Comparison of ENCODE assay signal across 8 mouse cellular contexts in the genomic region with DNA sequence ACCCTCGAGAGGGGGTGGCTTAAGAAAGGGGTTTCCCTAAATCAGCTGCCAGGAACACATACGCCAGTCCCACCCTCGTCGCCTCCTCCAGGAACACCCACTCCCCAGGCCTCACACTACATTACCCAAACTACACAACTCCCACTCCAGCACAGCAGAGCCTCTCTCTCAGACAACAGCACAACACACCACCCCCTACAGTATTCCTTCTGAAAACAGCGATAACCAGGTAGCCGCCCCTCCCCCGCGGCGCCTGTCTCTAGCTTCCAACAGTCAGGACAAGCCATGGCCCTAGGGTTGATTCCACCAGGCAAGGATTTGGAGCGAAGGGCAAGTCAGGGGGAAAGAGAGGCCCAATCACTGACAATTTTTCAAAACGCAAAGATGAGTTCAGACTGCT. TPM values are rescaled to one million over a fixed set of nuclear protein-coding genes. Genes with fewer than 3 reads are reported as not detected.
DNase-seq lines count a peak whose midpoint lies in the region; ATAC-seq and TF ChIP-seq lines count a peak whose summit lies in the region.

No protein-coding gene starts in this region.

- TF ChIP-seq CTCF in lung, postnatal 0 days (IDR thresholded peaks at IDR 0.05) = no peak
- no peak for TF ChIP-seq CTCF in left cerebral cortex, adult 2 months (IDR thresholded peaks at IDR 0.05)
- TF ChIP-seq CTCF in midbrain, postnatal 0 days (IDR thresholded peaks at IDR 0.05) = peak; percentile 17; the same call in 1 of the 2 replicates

- no peak for DNase-seq in lung, postnatal 0 days (ENCODE audit: low spot score)
- DNase-seq in lung, postnatal 14 days = no peak
- DNase-seq in left cerebral cortex, adult 2 months (ENCODE audit: extremely low spot score in 1 of 2, low spot score in 2 of 2) = peak; percentile 37 to 38
- peak; percentile 51 for DNase-seq in midbrain, postnatal 0 days (ENCODE audit: low spot score)
- no peak for DNase-seq in c-Kit-positive CD71-positive TER-119-positive erythroid progenitor cells, embryonic 14.5 days (ENCODE audit: low spot score)
- DNase-seq in gastrocnemius, adult 18-20 months (ENCODE audit: low spot score) = no peak

- peaks cover 2% of the 10 kb centered on the region; the same call in 1 of the 2 replicates for H3K27me3 ChIP-seq in lung, postnatal 0 days (replicated peaks; ENCODE audit: insufficient read depth, low read length)
- peaks cover 18% of the 10 kb centered on the region for H3K27me3 ChIP-seq in forebrain, embryonic 12.5 days
- H3K27me3 ChIP-seq in midbrain, postnatal 0 days (ENCODE audit: insufficient read depth, low read length) = no peaks in the 10 kb centered on the region

- H3K4me3 ChIP-seq in lung, postnatal 0 days (ENCODE audit: low read depth, low read length) = peak overlapping the region; percentile 50; the same call in 1 of the 2 replicates
- H3K4me3 ChIP-seq in forebrain, embryonic 12.5 days (replicated peaks) = peak overlapping the region; percentile 82
- H3K4me3 ChIP-seq in left cerebral cortex, adult 2 months = peak overlapping the region; percentile 78
- H3K4me3 ChIP-seq in midbrain, postnatal 0 days (ENCODE audit: low read depth, low read length) = peak overlapping the region; percentile 66

- intact Hi-C loops in left cerebral cortex, adult 2 months (cut with DNase I) = loop anchor here (2.0 to 5.0 kb wide), 2 partner anchors 72 to 170 kb away; no protein-coding TSS in a partner anchor

- H3K4me1 ChIP-seq in lung, postnatal 0 days (ENCODE audit: insufficient read depth, low read depth, low read length) = peaks cover 6% of the 10 kb centered on the region
- peaks cover 22% of the 10 kb centered on the region for H3K4me1 ChIP-seq in forebrain, embryonic 12.5 days
- 0 out of 2 replicates have a peak, but pooled peaks cover 6% of the 10 kb centered on the region for H3K4me1 ChIP-seq in midbrain, postnatal 0 days (ENCODE audit: insufficient read depth, low read length)

- H3K36me3 ChIP-seq in lung, postnatal 0 days (ENCODE audit: insufficient read depth, low read length) = no peaks in the 10 kb centered on the region
- H3K36me3 ChIP-seq in forebrain, embryonic 12.5 days (replicated peaks) = no peaks in the 10 kb centered on the region
- no peaks in the 10 kb centered on the region for H3K36me3 ChIP-seq in midbrain, postnatal 0 days (ENCODE audit: insufficient read depth, low read length)

- peak overlapping the region; percentile 89 for H3K4me2 ChIP-seq in lung, postnatal 0 days (replicated peaks; ENCODE audit: low read depth, low read length)
- H3K4me2 ChIP-seq in forebrain, embryonic 12.5 days = peak overlapping the region; percentile 92
- peak overlapping the region; percentile 72 for H3K4me2 ChIP-seq in midbrain, postnatal 0 days (ENCODE audit: low read depth, low read length, poor library complexity, severe bottlenecking)

- WGBS in lung, postnatal 0 days = 19% methylated on average over 11 of the region's 11 CpGs
- 8% methylated on average over 11 of the region's 11 CpGs for WGBS in forebrain, embryonic 12.5 days
- 5% methylated on average over 11 of the region's 11 CpGs for WGBS in midbrain, postnatal 0 days

- no peak overlapping the region for H3K27ac ChIP-seq in lung, postnatal 0 days (ENCODE audit: low read length)
- no peak overlapping the region for H3K27ac ChIP-seq in forebrain, embryonic 12.5 days
- peak overlapping the region; percentile 97 for H3K27ac ChIP-seq in left cerebral cortex, adult 2 months
- H3K27ac ChIP-seq in midbrain, postnatal 0 days (ENCODE audit: low read depth, low read length) = no peak overlapping the region

- ATAC-seq in lung, postnatal 0 days = no peak
- no peak for ATAC-seq in forebrain, embryonic 12.5 days (ENCODE audit: low FRiP score)
- peak; percentile 66; the same call in 1 of the 2 replicates for ATAC-seq in midbrain, postnatal 0 days (ENCODE audit: low FRiP score)
- ATAC-seq in megakaryocyte-erythroid progenitor cell, adult 5-6 weeks (replicated peaks; ENCODE audit: low FRiP score, low TSS enrichment, poor library complexity, severe bottlenecking) = no peak

- H3K9ac ChIP-seq in lung, postnatal 0 days (replicated peaks; ENCODE audit: low read depth) = no peak overlapping the region
- 0 out of 2 replicates have a peak overlapping the region, but pooled peaks have one; percentile 74 for H3K9ac ChIP-seq in forebrain, embryonic 12.5 days
- peak overlapping the region; percentile 95 for H3K9ac ChIP-seq in midbrain, postnatal 0 days (replicated peaks; ENCODE audit: low read length, poor library complexity, severe bottlenecking)

- no peak for TF ChIP-seq EP300 in lung, postnatal 0 days (IDR thresholded peaks at IDR 0.05)

- H3K9me3 ChIP-seq in lung, postnatal 0 days (ENCODE audit: low read length) = no peaks in the 10 kb centered on the region
- no peaks in the 10 kb centered on the region for H3K9me3 ChIP-seq in forebrain, embryonic 12.5 days
- H3K9me3 ChIP-seq in midbrain, postnatal 0 days (ENCODE audit: low read length) = no peaks in the 10 kb centered on the region

RNA-seq across cellular contexts. Expression of a gene that starts 1.7 kb away (rescaled TPM):
- polyA plus RNA-seq in lung, postnatal 0 days (2015; fragmentation: Nextera tagmentation; extraction: Ambion mirVana) = 12.2 and 13.4 TPM in 2 replicates
- polyA plus RNA-seq in forebrain, embryonic 12.5 days (2016; fragmentation: Nextera tagmentation; extraction: Ambion mirVana) = 588 and 653 TPM in 2 replicates
- 1,000 to 10,000 TPM; 1,445 to 1,455 TPM for total RNA-seq in left cerebral cortex, adult 2 months (2021)
- 1,958 and 2,696 TPM in 2 replicates for total RNA-seq in midbrain, postnatal 0 days (2014; rRNA removed)
- polyA plus RNA-seq in midbrain, postnatal 0 days (2015; fragmentation: Nextera tagmentation; extraction: Ambion mirVana) = 3,970 and 4,135 TPM in 2 replicates
- not detected in 2 replicates for total RNA-seq in megakaryocyte-erythroid progenitor cell, adult 5-6 weeks (2014; fragmentation: Nextera tagmentation)
- total RNA-seq in megakaryocyte-erythroid progenitor cell, adult 5-6 weeks (2017) = not detected in 2 replicates
- 1 to 10 TPM; 1.9 to 2.3 TPM for total RNA-seq in gastrocnemius, adult 18-20 months (2021)

RNA-seq across cellular contexts. Expression of a gene that starts 34.5 kb away (rescaled TPM):
- polyA plus RNA-seq in lung, postnatal 0 days (2015; fragmentation: Nextera tagmentation; extraction: Ambion mirVana) = 0.95 and 1.2 TPM in 2 replicates
- polyA plus RNA-seq in forebrain, embryonic 12.5 days (2016; fragmentation: Nextera tagmentation; extraction: Ambion mirVana) = 2.3 and 3.4 TPM in 2 replicates
- total RNA-seq in left cerebral cortex, adult 2 months (2021) = 1 to 10 TPM; 2.5 TPM
- 3.3 and 6.3 TPM in 2 replicates for total RNA-seq in midbrain, postnatal 0 days (2014; rRNA removed)
- polyA plus RNA-seq in midbrain, postnatal 0 days (2015; fragmentation: Nextera tagmentation; extraction: Ambion mirVana) = 3.1 and 3.2 TPM in 2 replicates
- total RNA-seq in megakaryocyte-erythroid progenitor cell, adult 5-6 weeks (2014; fragmentation: Nextera tagmentation) = 1.3 TPM in 1 of 2 replicates, not detected in the other
- total RNA-seq in megakaryocyte-erythroid progenitor cell, adult 5-6 weeks (2017) = not detected in 2 replicates
- total RNA-seq in gastrocnemius, adult 18-20 months (2021) = under 1 TPM; 0.11 to 0.17 TPM

Comparison
In these comparisons a context has a peak if more than half of its experiments do, and no peak if none do; other contexts are left out.
1. DNase-seq: peak in left cerebral cortex, adult 2 months (2 of 2) and midbrain, postnatal 0 days (single experiment); none in lung, postnatal 0 days (single experiment), lung, postnatal 14 days (single experiment), c-Kit-positive CD71-positive TER-119-positive erythroid progenitor cells, embryonic 14.5 days (single experiment) and gastrocnemius, adult 18-20 months (single experiment).
2. RNA of a gene that starts 1.7 kb away (total RNA-seq): 1,958 to 2,696 TPM in midbrain, postnatal 0 days and 1,445 to 1,455 TPM in left cerebral cortex, adult 2 months; 1.9 to 2.3 TPM in gastrocnemius, adult 18-20 months and not detected in megakaryocyte-erythroid progenitor cell, adult 5-6 weeks; every median in the first group is over 100 times any median in the second.
3. Peak in every context shown above with its lines, with median percentiles within 50 percentile points of each other: H3K4me2 ChIP-seq and H3K4me3 ChIP-seq.